Mouse (Mus musculus) G1E (cell line): Measurements from ENCODE around the gene Ap3b1. TPM values are rescaled to one million over a fixed set of nuclear protein-coding genes. Genes with fewer than 3 reads are reported as not detected.

Source experiments
- ATAC-seq: 2 replicates; pipeline ENCODE4 v1.8.0; 2016; ENCODE audit warnings: mild to moderate bottlenecking; ENCODE audit not compliant: insufficient number of reproducible peaks, poor library complexity, low FRiP score, severe bottlenecking; ENCODE audit errors: extremely low read depth
- DNase-seq: peaks from one replicate; pipeline ENCODE4 v3.0.0; 2012; ENCODE audit warnings: low spot score
- H3K27me3 ChIP-seq: 2 replicates; pipeline ENCODE4 v1.6.1; 2012; ENCODE audit warnings: mild to moderate bottlenecking, low read length, inconsistent platforms; ENCODE audit not compliant: insufficient read depth
- H3K36me3 ChIP-seq: replicated peaks from 2 replicates; pipeline ENCODE3; 2012; ENCODE audit warnings: mild to moderate bottlenecking, inconsistent platforms
- H3K4me1 ChIP-seq: 2 replicates; pipeline ENCODE4 v1.6.1; 2012; ENCODE audit warnings: low read depth, low read length, inconsistent platforms, mixed read lengths; ENCODE audit not compliant: insufficient read depth
- H3K4me3 ChIP-seq: 2 replicates; pipeline ENCODE4 v1.5.1; 2012; ENCODE audit warnings: low read depth, mild to moderate bottlenecking, inconsistent platforms, low read length, moderate library complexity, mixed read lengths
- H3K9me3 ChIP-seq: replicated peaks from 2 replicates; pipeline ENCODE4 v1.6.1; 2012; ENCODE audit warnings: inconsistent platforms
- CTCF ChIP-seq: IDR thresholded peaks from 2 replicates; pipeline ENCODE4 v1.5.1; 2012; ENCODE audit warnings: low read depth, low read length, inconsistent platforms, mixed read lengths
- GATA1 ChIP-seq: IDR thresholded peaks from 2 replicates; pipeline ENCODE4 v1.6.1; 2012; ENCODE audit warnings: borderline replicate concordance, low read length, inconsistent platforms, mixed read lengths
- GATA2 ChIP-seq: IDR thresholded peaks from 2 replicates; pipeline ENCODE4 v1.6.1; 2012; ENCODE audit warnings: low read depth, low read length, inconsistent platforms, borderline replicate concordance
- POLR2AphosphoS5 ChIP-seq: IDR thresholded peaks from 2 replicates; pipeline ENCODE4 v1.6.1; 2012; ENCODE audit warnings: low read depth, low read length, inconsistent platforms; ENCODE audit not compliant: insufficient replicate concordance
- TAL1 ChIP-seq: conservative IDR thresholded peaks from 2 replicates; pipeline ENCODE4 v1.6.1; 2012; ENCODE audit warnings: low read depth, low read length, inconsistent platforms, mixed read lengths
- polyA plus RNA-seq: library from polyadenylated mRNA; stranded (reverse); fragments of >175 nt; gene quantifications from 2 replicates; pipeline ENCODE4 v1.2.3, GENCODE M21; 2012
- total RNA-seq, 2 experiments: library from RNA; stranded (forward) in 1 of 2; stranded (reverse) in 1 of 2; fragments of 200-1000 nt in 1 of 2; fragments of >200 nt in 1 of 2; fragmentation: Nextera tagmentation in 1 of 2; gene quantifications; 2 replicates each; pipeline ENCODE4 v1.2.3; 2014 to 2017

Gene Ap3b1
- total and polyA plus RNA-seq, 3 experiments, result 32.3 to 134 (median 126) TPM

GRCm38 (mm10) chr13:94518176-94518575 is 159.4 kb downstream of the Ap3b1 start:
- peaks cover 79% of the 10 kb centered on the region for H3K4me1 ChIP-seq
- ATAC-seq (no peak), DNase-seq (no peak)
- TF ChIP-seq CTCF (no peak), POLR2AphosphoS5 (no peak), TAL1 (no peak), GATA1 (no peak), GATA2 (no peak)
- H3K36me3 ChIP-seq, result peaks cover 54% of the 10 kb centered on the region
- no peak overlapping the region for H3K4me3 ChIP-seq
- H3K9me3 ChIP-seq, result no peaks in the 10 kb centered on the region
- H3K27me3 ChIP-seq, result no peaks in the 10 kb centered on the region

- ATAC-seq (no peak), DNase-seq (no peak)
- Histone ChIP-seq H3K36me3 (peaks cover 54% of the 10 kb centered on the region), H3K4me3 (no peak overlapping the region; the same call in 1 of the 2 replicates), H3K9me3 (no peaks in the 10 kb centered on the region), H3K27me3 (no peaks in the 10 kb centered on the region), H3K4me1 (peaks cover 74% of the 10 kb centered on the region)
- TF ChIP-seq GATA2 (no peak), POLR2AphosphoS5 (no peak), GATA1 (no peak), TAL1 (no peak), CTCF (no peak)
Observed at GRCm38 (mm10) chr13:94519276-94519675, 160.5 kb downstream of the Ap3b1 start.

GRCm38 (mm10) chr13:94523213-94523612 is 164.5 kb downstream of the Ap3b1 start:
- Histone ChIP-seq H3K27me3 (no peaks in the 10 kb centered on the region), H3K4me3 (peak overlapping the region; percentile 16; the same call in 1 of the 2 replicates), H3K36me3 (peaks cover 50% of the 10 kb centered on the region), H3K9me3 (no peaks in the 10 kb centered on the region), H3K4me1 (peaks cover 67% of the 10 kb centered on the region)
- DNase-seq (peak; percentile 20), ATAC-seq (peak; percentile 76)
- TF ChIP-seq CTCF (no peak), POLR2AphosphoS5 (no peak), GATA2 (no peak), TAL1 (peak; percentile 69)

- peaks cover 53% of the 10 kb centered on the region for H3K36me3 ChIP-seq
Observed at GRCm38 (mm10) chr13:94524669-94525238, 166.0 kb downstream of the Ap3b1 start.

GRCm38 (mm10) chr13:94529138-94529537 is 170.4 kb downstream of the Ap3b1 start:
- peaks cover 58% of the 10 kb centered on the region for H3K4me1 ChIP-seq
- DNase-seq (no peak), ATAC-seq (no peak)
- H3K36me3 ChIP-seq, result peaks cover 64% of the 10 kb centered on the region
- H3K4me3 ChIP-seq, result no peak overlapping the region
- no peaks in the 10 kb centered on the region for H3K27me3 ChIP-seq
- TF ChIP-seq GATA1 (no peak), CTCF (no peak), TAL1 (no peak), GATA2 (no peak), POLR2AphosphoS5 (no peak)
- no peaks in the 10 kb centered on the region for H3K9me3 ChIP-seq

More at GRCm38 (mm10) chr13:94524669-94525238, 166.0 kb downstream of the Ap3b1 start:
- Histone ChIP-seq H3K27me3 (no peaks in the 10 kb centered on the region), H3K9me3 (no peaks in the 10 kb centered on the region), H3K4me3 (peak overlapping the region; percentile 38; the same call in 1 of the 2 replicates), H3K4me1 (peaks cover 66% of the 10 kb centered on the region)
- TF ChIP-seq POLR2AphosphoS5 (no peak), CTCF (no peak), GATA2 (no peak), GATA1 (no peak), TAL1 (peak; percentile 14; the same call in 1 of the 2 replicates)
- ATAC-seq (peak; percentile 73), DNase-seq (peak; percentile 60)

GRCm38 (mm10) chr13:94533516-94533915 is 174.8 kb downstream of the Ap3b1 start:
- Histone ChIP-seq H3K36me3 (peaks cover 57% of the 10 kb centered on the region), H3K9me3 (no peaks in the 10 kb centered on the region), H3K4me3 (no peak overlapping the region), H3K4me1 (peaks cover 70% of the 10 kb centered on the region), H3K27me3 (no peaks in the 10 kb centered on the region)
- DNase-seq (no peak), ATAC-seq (no peak)
- TF ChIP-seq GATA2 (no peak), CTCF (no peak), GATA1 (no peak), TAL1 (no peak), POLR2AphosphoS5 (no peak)

GRCm38 (mm10) chr13:94537336-94537735 is 178.6 kb downstream of the Ap3b1 start:
- Histone ChIP-seq H3K36me3 (peaks cover 58% of the 10 kb centered on the region), H3K4me1 (peaks cover 75% of the 10 kb centered on the region), H3K9me3 (no peaks in the 10 kb centered on the region), H3K27me3 (no peaks in the 10 kb centered on the region), H3K4me3 (no peak overlapping the region)
- 0 out of 2 replicates have a peak, but pooled peaks have one; percentile 13 for TF ChIP-seq TAL1
- TF ChIP-seq POLR2AphosphoS5, result no peak
- no peak for TF ChIP-seq CTCF
- TF ChIP-seq GATA2, result no peak
- TF ChIP-seq GATA1, result no peak
- ATAC-seq, result peak; percentile 67
- peak; percentile 11 for DNase-seq
